Mouse (Mus musculus) lung, adult 2 months (tissue): ENCODE measurements around the gene Opa3. TPM values are rescaled to one million over a fixed set of nuclear protein-coding genes. Genes with fewer than 3 reads are reported as not detected.

Source experiments
- DNase-seq: peaks from one replicate; pipeline ENCODE4 v3.0.0; 2022
- H3K4me1 ChIP-seq: fragments of 200-500 bp; 2 replicates; pipeline ENCODE4 v1.6.1; 2011; ENCODE audit warnings: low read length; ENCODE audit not compliant: control insufficient read depth, insufficient read depth
- H3K4me3 ChIP-seq: fragments of 200-500 bp; replicated peaks from 2 replicates; pipeline ENCODE3; 2011; ENCODE audit warnings: low read depth, mild to moderate bottlenecking, control low read depth, low read length; ENCODE audit errors: extremely low read depth
- CTCF ChIP-seq: fragments of 200-500 bp; IDR thresholded peaks from 2 replicates; pipeline ENCODE4 v1.5.1; 2011; ENCODE audit warnings: mild to moderate bottlenecking, low read length, control low read depth; ENCODE audit not compliant: insufficient read depth
- POLR2A ChIP-seq: fragments of 200-500 bp; IDR thresholded peaks from 2 replicates; pipeline ENCODE4 v1.6.1; 2011; ENCODE audit warnings: low read depth, mild to moderate bottlenecking, control low read depth, low read length, borderline replicate concordance; ENCODE audit errors: extremely low read depth
- WGBS: fragments of 180-500 bp; shearing (Covaris S2); methylation state at CpG from one replicate; pipeline ENCODE4 v1.1.7; 2018; 5-methylcytosine and 5-hydroxymethylcytosine counted together
- polyA plus RNA-seq: library from polyadenylated mRNA; depleted of rRNA; stranded (reverse); fragments of >200 nt; gene quantifications from 2 replicates; pipeline ENCODE4 v1.2.3, GENCODE M21; 2012

The Opa3 gene
- polyA plus RNA-seq, 1 experiment, result 27.6 TPM

- peaks cover 4% of the 10 kb centered on the region for H3K4me1 ChIP-seq
- TF ChIP-seq CTCF (no peak), POLR2A (no peak)
- WGBS, result 42% methylated on average over 2 of the region's 2 CpGs
- H3K4me3 ChIP-seq, result no peak overlapping the region
- no peak for DNase-seq
Observed at GRCm38 (mm10) chr7:19213385-19213784, 14.7 kb upstream of the Opa3 start.

- DNase-seq, result no peak
- TF ChIP-seq POLR2A, result no peak
- no peak overlapping the region for H3K4me3 ChIP-seq
- 38% methylated on average over 7 of the region's 7 CpGs for WGBS
- peaks cover 4% of the 10 kb centered on the region for H3K4me1 ChIP-seq
Observed at GRCm38 (mm10) chr7:19214369-19214768, 13.8 kb upstream of the Opa3 start.

DNA sequence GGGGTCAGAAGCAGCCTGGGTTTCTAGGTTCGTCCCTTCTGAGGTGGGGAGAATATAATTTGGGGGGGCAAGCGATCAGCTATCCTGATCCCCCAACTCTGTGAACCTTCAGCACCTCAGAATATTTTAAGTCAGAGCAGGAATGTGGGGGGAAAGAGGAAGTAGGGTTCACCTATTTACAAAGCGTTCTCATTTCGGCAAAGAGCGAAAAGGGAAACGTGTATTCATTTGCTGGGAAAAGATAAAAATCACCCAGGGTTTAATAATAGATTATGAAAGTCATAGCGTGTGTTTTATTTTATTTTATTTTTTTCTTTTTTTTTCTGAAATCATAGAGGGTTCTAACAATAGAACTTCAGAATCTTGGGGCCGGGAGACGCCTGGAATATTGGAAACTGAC, 13.2 kb upstream of the Opa3 start:
- Histone ChIP-seq H3K4me1 (peaks cover 4% of the 10 kb centered on the region), H3K4me3 (no peak overlapping the region)
- no peak for TF ChIP-seq POLR2A
- no peak for TF ChIP-seq CTCF
- WGBS, result 41% methylated on average over 9 of the region's 9 CpGs
- no peak for DNase-seq

GRCm38 (mm10) chr7:19217492-19217891, 10.6 kb upstream of the Opa3 start:
- no peak for DNase-seq
- 44% methylated on average over 5 of the region's 5 CpGs for WGBS
- H3K4me1 ChIP-seq, result no peaks in the 10 kb centered on the region; the same call in 1 of the 2 replicates
- no peak overlapping the region for H3K4me3 ChIP-seq
- TF ChIP-seq CTCF (no peak), POLR2A (no peak)

GRCm38 (mm10) chr7:19217944-19218343, 10.2 kb upstream of the Opa3 start:
- Histone ChIP-seq H3K4me3 (no peak overlapping the region), H3K4me1 (no peaks in the 10 kb centered on the region)
- TF ChIP-seq POLR2A (no peak), CTCF (no peak)
- no peak for DNase-seq
- 7% methylated on average over 3 of the region's 3 CpGs for WGBS

DNA sequence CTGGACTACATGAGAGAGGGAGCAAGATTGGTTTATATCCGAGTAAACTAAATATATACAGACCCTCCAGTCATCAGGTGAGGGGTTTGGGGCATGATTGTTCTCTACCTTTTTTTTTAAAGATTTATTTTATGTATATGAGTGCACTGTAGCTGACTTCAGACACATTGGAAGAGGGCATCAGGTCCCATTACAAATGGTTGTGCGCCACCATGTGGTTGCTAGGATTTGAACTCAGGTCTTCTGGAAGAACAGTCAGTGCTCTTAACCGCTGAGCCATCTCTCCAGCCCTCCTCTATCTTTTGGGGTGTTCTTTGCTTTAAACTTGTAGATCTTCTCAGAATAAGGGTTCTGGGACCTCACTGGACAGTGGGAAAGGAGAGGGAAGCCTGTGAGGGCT, 8.1 kb upstream of the Opa3 start:
- 67% methylated on average over 3 of the region's 3 CpGs for WGBS
- DNase-seq, result no peak

GRCm38 (mm10) chr7:19222189-19222588, 5.9 kb upstream of the Opa3 start:
- TF ChIP-seq POLR2A, result no peak
- no peak for TF ChIP-seq CTCF
- no peak for DNase-seq
- no peak overlapping the region for H3K4me3 ChIP-seq

More for the DNA sequence above, 8.1 kb upstream of the Opa3 start:
- Histone ChIP-seq H3K4me3 (no peak overlapping the region), H3K4me1 (no peaks in the 10 kb centered on the region)
- no peak for TF ChIP-seq CTCF
- TF ChIP-seq POLR2A, result no peak

DNA sequence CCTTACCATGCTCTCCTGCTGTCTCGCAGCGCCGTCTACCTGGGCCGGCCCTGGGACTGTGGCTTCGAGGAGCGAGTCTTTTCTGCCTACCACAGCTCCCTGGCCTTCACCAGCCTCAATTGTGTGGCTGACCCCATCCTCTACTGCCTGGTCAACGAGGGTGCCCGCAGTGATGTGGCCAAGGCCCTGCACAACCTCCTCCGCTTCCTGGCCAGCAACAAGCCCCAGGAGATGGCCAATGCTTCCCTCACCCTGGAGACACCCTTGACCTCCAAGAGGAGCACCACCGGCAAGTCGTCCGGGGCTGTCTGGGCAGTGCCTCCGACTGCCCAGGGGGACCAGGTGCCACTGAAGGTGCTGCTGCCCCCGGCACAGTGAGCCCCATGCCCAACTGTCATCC, 5.3 kb upstream of the Opa3 start:
- 81% methylated on average over 14 of the region's 14 CpGs for WGBS
- Histone ChIP-seq H3K4me1 (peaks cover 4% of the 10 kb centered on the region; the same call in 1 of the 2 replicates), H3K4me3 (no peak overlapping the region)
- no peak for DNase-seq
- no peak for TF ChIP-seq POLR2A

More at GRCm38 (mm10) chr7:19222189-19222588, 5.9 kb upstream of the Opa3 start:
- WGBS, result 90% methylated on average over 16 of the region's 16 CpGs
- peaks cover 4% of the 10 kb centered on the region; the same call in 1 of the 2 replicates for H3K4me1 ChIP-seq

DNA sequence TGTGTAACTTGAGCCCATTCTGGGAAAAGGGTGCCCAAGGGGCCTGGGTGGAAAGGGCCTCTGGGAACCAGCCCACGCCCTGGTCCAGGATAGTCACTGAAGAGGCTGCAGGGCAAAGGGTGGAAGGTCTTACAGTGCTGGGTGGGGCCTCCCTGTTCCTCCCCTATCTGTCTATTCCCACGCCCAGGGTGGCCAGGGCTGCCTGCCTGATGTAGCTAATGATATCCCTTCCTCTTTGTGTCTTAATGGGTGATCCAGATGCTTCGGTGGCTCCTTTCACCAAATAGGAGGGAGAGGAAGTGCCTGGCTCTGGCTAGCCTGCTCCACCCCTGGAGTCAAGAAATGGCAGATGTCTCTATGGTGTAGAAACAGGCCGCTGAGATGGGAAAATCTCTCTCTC, 3.2 kb upstream of the Opa3 start:
- TF ChIP-seq POLR2A (no peak), CTCF (no peak)
- no peak for DNase-seq
- no peak overlapping the region for H3K4me3 ChIP-seq
- peaks cover 7% of the 10 kb centered on the region; the same call in 1 of the 2 replicates for H3K4me1 ChIP-seq
- WGBS, result 70% methylated on average over 4 of the region's 4 CpGs

GRCm38 (mm10) chr7:19226817-19227797, 1.0 kb upstream of the Opa3 start:
- no peak for TF ChIP-seq POLR2A
- no peak for TF ChIP-seq CTCF

More at GRCm38 (mm10) chr7:19226817-19227797, 1.0 kb upstream of the Opa3 start:
- WGBS, result 11% methylated on average over 20 of the region's 20 CpGs
- Histone ChIP-seq H3K4me3 (peak overlapping the region; percentile 93), H3K4me1 (peaks cover 7% of the 10 kb centered on the region; the same call in 1 of the 2 replicates)
- no peak for DNase-seq
